Mouse (Mus musculus): Measurements from ENCODE around the gene Dazap1.

Gene Dazap1

DNA sequence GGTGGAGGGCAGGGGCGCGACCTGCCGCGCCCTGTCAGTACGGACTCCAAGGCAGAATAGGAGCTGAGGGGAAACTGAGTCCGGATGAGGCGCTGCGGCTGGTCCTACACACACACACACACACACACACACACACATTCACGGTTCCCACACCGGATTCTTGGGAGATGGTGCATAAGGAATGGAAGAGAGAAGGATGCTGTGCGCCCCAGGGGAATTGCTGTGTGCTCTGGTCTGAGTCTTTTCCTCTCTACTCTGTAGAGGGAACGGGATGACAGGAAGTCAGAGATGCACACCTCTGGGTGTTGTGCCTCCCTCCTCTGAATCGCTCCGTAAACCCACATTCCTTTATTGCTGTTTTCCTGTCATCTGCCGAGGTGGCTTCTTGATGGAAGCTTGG lies 38.0 kb downstream of the Dazap1 start:
- no peak for DNase-seq

GRCm38 (mm10) chr10:80299824-80300223 lies 38.5 kb downstream of the Dazap1 start:
- no peak for DNase-seq

DNA sequence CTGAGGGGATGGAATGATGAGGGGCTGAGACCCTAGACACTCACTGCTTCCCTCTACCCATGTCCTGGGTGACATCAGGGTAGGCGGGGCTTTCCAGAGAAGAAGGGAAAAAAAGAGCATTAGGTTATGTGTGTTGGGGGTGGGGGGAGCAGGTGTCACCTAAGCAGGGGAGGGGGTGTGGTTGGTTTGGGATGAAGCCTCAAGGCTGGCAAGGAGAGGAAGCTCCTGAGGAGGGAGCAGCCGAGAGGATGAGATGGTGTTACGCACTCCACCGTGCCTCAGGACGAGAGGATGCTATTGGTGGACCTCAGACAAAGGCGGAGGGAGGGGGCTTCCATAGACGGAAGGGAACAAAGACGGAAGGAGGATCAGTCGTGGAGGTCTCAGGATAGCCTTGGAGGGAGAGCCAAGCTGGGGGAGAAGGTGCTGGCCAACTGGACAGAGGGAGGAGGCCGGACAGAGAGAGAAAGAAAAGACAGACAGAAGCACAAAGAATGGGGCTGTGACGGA lies 39.4 kb downstream of the Dazap1 start:
- no peak for DNase-seq

- no peak for DNase-seq
Observed at GRCm38 (mm10) chr10:80301256-80302081, 40.2 kb downstream of the Dazap1 start.

- DNase-seq: no peak
Observed at GRCm38 (mm10) chr10:80302082-80302355, 40.7 kb downstream of the Dazap1 start.

DNA sequence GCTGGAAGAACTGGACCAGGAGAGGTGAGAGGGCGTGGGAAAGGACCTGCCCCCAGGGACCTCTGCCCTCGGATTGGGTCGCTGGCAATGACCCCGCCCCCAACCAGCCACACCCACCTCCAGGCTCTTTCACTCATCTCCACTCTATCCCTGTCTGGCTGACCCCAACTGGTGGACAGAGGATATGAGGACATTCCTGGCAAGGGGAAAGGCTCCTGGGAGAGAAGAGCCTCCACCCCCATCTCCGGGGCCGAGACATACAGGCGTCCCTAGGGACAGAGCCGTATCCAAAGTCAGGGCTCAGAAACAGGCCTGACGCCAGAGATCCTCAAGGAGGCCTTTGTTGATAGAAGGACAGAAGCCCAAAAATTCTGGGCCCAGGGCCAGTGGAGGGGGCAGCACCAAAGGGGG lies 41.2 kb downstream of the Dazap1 start:
- no peak for DNase-seq

DNA sequence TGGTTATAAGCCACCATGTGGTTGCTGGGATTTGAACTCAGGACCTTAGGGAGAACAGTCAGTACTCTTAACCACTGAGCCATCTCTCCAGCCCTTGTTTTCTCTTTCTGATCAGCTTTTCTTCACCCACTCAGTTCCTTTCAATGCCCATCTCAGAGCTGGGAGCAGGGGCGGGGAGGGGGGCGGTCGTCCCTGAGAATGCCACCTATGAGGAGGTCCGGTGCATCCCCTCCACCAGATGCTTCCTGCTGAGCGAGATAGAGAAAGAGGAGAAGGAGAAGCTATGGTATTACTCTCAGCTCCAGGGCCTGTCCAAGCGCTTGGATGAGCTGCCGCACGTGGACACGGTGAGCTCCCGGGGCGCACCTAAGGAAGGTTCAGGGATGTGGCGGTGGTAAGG lies 43.2 kb downstream of the Dazap1 start:
- DNase-seq: no peak

- peak; percentile 48 to 54 for DNase-seq
Observed at GRCm38 (mm10) chr10:80304862-80305261, 43.6 kb downstream of the Dazap1 start.

DNA sequence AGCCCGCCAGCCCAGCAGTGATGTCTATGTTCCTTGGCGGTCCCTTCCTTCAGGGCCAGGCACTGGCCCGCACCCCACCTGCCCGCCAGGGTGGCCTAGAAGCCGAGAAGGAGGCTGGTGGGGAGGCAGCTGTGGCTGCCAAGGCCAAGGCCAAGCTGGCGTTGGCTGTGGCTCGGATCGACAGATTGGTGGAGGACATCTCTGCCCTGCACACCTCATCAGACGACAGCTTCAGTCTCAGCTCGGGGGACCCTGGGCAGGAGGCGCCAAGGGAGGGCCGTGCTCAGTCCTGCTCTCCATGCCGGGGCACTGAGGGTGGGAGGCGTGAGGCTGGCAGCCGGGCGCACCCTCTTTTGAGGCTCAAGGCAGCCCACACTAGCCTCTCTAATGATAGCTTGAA lies 50.3 kb downstream of the Dazap1 start:
- no peak for DNase-seq

DNA sequence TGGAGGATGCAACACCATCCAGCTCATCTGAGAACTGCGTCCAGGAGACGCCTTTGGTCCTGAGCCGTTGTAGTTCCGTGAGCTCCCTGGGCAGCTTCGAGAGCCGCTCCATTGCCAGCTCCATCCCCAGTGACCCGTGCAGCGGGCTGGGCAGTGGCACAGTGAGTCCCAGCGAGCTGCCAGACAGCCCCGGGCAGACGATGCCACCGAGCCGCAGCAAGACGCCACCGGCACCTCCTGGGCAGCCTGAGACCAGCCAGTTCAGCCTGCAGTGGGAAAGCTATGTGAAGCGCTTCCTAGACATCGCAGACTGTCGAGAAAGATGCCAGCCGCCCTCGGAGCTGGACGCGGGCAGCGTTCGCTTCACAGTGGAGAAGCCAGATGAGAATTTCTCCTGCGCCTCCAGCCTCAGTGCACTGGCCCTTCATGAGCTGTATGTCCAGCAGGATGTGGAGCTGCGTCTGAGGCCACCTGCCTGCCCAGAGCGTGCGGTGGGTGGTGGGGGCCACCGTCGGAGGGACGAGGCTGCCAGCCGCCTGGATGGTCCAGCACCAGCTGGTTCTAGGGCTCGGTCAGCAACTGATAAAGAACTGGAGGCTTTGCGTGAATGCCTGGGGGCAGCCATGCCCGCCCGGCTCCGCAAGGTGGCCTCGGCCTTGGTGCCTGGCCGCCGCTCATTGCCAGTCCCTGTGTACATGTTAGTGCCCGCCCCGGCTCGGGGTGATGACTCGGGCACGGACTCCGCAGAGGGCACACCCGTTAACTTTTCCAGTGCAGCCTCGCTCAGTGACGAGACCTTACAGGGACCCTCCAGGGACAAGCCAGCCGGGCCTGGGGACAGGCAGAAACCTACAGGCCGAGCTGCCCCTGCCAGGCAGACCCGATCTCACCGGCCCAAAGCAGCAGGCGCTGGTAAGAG lies 51.6 kb downstream of the Dazap1 start:
- no peak for DNase-seq

GRCm38 (mm10) chr10:80313627-80314201 lies 52.4 kb downstream of the Dazap1 start:
- no peak for DNase-seq

DNA sequence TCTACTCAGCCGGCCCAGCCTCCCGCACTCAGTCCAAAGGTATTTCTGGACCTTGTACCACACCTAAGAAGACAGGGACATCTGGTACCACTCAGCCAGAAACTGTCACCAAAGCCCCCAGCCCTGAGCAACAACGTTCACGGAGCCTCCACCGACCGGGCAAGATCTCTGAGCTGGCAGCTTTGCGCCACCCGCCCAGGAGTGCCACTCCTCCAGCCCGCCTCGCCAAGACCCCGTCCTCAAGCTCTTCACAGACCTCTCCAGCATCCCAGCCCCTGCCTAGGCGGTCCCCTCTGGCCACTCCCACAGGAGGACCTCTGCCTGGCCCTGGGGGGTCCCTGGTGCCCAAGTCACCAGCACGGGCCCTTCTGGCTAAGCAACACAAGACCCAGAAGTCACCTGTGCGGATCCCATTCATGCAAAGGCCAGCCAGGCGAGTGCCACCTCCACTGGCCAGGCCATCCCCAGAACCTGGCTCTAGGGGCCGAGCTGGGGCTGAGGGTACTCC lies 53.3 kb downstream of the Dazap1 start:
- peak in 1 of 2 experiments; percentile 14 for DNase-seq

- no peak for DNase-seq
Observed at GRCm38 (mm10) chr10:80315315-80315714, 54.0 kb downstream of the Dazap1 start.

DNA sequence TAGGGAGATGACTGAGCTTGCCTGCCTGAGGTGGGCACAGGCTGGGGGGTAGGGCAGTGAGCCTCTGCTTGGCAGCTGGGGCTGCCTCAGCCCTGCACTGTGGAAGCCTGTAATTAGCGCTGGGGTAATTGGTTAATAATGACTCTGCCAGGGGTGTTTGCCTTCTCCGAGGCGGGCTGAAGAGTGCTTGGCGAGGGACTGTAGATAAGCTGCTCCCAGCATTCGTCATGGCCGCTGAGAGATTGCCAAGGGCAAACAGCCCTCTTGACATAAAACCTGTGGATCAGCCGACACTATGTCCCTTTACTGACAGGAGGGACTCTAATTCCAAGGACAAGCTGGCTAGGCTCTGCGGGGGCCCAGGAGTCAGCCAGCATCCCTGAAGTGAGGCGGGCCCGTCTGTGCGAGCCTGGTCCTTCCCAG lies 55.1 kb downstream of the Dazap1 start:
- DNase-seq: no peak

DNA sequence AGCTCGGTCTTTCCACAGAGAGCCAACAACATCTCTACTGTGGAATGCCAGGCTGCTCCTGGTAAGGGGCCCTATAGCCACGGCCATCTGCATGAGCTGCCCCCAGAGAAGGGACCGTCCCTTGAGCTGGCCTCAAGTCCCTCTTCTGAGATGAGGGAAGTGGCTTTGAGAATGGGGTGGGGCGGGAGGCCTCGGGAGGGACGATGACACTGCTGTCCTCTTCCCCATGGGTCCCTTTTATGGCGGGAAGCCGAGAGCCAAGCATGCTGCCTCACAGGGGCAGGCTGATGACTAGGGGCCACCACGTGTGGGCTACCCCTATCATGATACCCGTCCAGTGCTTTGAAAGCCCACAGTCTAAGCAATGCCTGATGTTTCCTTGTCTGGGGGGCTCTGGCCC lies 55.7 kb downstream of the Dazap1 start:
- DNase-seq: no peak

- DNase-seq: peak; percentile 88 to 90
Observed at GRCm38 (mm10) chr10:80320340-80320760, 59.1 kb downstream of the Dazap1 start, which contains the start of gene 2310011J03Rik. 2310011J03Rik (minus strand) TSS chr10:80320537.

DNA sequence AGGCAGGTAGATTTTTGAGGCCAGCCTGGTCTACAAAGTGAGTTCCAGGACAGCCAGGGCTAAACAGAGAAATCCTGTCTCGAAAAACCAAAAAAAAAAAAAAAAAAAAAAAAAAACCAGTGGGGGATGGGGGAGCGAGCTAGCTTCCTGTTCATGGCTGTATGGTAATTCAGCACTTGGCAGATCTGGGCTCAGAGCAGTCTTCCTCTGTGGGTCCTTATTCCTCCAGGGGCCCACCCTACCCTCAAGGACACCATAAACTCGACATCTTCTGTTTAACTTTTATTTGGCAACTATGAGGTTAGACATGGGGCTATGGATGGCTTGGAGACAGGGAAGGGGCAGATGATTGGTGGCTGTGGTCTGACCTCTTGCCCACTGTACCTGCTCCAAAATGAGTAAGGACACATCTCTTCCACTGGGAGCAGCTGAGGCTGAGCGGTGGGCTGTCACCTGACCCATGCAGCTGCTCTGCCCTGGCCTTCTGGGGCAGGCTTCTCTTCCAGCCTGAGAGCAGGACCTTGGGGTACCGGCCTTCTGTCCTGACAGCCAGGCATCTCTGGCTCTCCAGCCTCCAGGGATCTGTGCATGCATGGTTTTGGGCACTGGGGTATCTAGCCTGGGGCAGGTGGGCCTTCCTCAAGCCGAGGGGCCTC lies 59.9 kb downstream of the Dazap1 start:
- no peak for DNase-seq

DNA sequence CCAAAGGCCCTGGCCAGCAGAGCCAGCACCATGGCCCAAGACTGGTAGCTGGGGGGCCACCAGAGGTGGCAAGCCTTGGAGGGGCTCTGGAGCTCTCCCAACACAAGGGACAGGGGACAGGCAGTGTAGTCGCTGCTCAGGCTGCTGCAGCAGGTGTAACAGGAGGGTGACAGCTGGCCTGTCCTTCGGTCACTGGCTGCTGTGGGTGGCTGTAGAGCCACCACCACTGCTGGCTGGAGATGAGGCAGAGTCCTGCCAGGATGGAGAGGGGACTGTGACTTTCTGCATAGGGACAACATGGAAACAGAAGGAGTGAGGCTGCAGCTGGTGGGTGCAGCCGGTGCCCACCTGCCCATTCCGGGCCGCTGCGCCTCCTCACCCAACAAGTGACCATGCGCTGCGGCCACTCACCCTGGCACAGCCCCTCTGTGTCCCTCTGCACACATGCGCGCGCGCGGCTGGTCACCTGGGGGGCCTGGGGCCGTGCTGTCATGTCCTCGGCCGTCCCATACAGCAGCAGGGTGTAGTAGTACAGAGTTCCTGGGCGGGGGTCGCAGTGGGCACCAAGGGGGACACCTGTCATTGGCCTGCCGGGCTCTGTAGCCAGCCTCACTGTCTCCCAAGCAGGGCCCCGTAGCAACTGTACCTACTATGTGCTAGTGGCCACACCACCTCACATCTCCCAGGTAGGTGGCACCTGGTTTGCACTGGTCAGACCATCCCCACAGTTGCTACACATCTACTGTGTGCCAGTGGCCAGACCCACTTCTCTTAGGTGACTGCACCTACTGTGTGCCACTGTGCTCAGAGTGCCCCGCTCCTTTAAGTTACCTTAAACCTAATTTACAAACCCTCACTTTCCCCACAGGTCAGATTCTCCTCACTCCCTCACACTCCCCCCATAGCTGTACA lies 60.6 kb downstream of the Dazap1 start:
- peak in 1 of 2 experiments; percentile 23 for DNase-seq

GRCm38 (mm10) chr10:80322811-80323211 lies 61.5 kb downstream of the Dazap1 start:
- peak in 1 of 2 experiments; percentile 47 for DNase-seq

DNA sequence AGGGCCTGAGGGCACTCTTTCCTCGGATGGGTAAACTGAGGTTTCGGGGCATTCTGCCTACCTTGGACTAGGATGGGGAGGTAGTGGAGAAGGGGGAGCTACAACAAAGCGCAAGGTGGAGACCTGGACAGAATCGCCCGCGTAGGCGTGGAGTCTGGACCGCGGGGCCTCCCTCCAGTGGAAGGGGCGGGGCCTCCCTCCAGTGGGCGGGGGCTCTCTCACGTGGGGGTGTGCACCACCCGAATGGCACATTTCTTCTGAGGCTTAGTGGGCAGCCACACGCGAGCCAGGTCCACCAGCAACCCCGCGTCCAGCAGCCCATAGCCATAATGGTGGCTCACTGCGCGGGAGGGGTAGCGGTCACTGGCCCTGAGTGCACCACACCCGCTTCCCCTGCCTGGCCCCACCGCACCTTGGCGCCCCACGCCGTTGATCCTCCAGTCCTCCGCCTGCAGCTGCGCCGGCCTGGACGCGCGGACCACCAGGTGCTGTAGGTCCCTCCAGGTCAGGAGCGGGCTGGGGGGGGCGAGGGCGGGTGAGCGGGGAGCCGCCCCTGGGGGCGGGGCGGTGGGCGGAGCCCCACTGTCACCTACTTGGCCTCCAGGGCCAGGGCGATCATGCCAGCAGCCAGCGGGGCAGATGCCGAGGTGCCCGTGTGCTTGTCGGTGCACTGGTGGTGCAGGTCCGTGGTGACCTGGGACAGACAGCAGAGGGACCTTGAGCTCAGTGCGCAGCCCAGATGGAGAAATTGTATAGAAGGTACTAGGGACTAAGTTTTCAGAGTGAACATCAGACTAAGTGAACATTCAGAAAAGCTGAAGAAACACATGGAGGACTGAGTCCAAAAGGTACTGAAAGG lies 62.2 kb downstream of the Dazap1 start:
- DNase-seq: peak; percentile 58 to 68
